Mouse (Mus musculus) neural tube, embryonic 13.5 days (tissue): ENCODE data around the gene Nrxn1. TPM values are rescaled to one million over a fixed set of nuclear protein-coding genes. Genes with fewer than 3 reads are reported as not detected.

Experiments
- ATAC-seq: fragments of 200-750 bp; cut with Nextera tagmentation; 2 replicates; pipeline ENCODE4 v1.8.0; 2017; ENCODE audit warnings: low read depth, mild to moderate bottlenecking, moderate TSS enrichment, moderate library complexity
- H3K27ac ChIP-seq: fragments of 300-500 bp; sonication (generic); replicated peaks from 2 replicates; pipeline ENCODE4 v1.5.1; 2015; ENCODE audit warnings: moderate library complexity, mild to moderate bottlenecking, inconsistent platforms
- H3K27me3 ChIP-seq: fragments of 300-500 bp; sonication (generic); 2 replicates; pipeline ENCODE4 v1.6.1; 2015; ENCODE audit warnings: mild to moderate bottlenecking, inconsistent platforms
- H3K36me3 ChIP-seq: fragments of 300-500 bp; sonication (generic); 2 replicates; pipeline ENCODE4 v1.6.1; 2015; ENCODE audit warnings: mild to moderate bottlenecking, inconsistent platforms
- H3K4me1 ChIP-seq: fragments of 300-500 bp; sonication (generic); replicated peaks from 2 replicates; pipeline ENCODE4 v1.6.1; 2015; ENCODE audit warnings: inconsistent platforms
- H3K4me2 ChIP-seq: fragments of 300-500 bp; sonication (generic); 2 replicates; pipeline ENCODE4 v1.6.1; 2015; ENCODE audit warnings: inconsistent platforms, mild to moderate bottlenecking, moderate library complexity
- H3K4me3 ChIP-seq: fragments of 300-500 bp; sonication (generic); 2 replicates; pipeline ENCODE4 v1.5.1; 2015; ENCODE audit warnings: mild to moderate bottlenecking, inconsistent platforms
- H3K9ac ChIP-seq: fragments of 300-500 bp; sonication (generic); 2 replicates; pipeline ENCODE4 v1.6.1; 2015; ENCODE audit warnings: moderate library complexity, mild to moderate bottlenecking, inconsistent platforms
- H3K9me3 ChIP-seq: fragments of 300-500 bp; sonication (generic); 2 replicates; pipeline ENCODE4 v1.6.1; 2016; ENCODE audit warnings: inconsistent platforms
- WGBS: fragments of 180-500 bp; shearing (Covaris S2); methylation state at CpG from one replicate; pipeline ENCODE4 v1.1.7; 2015; 5-methylcytosine and 5-hydroxymethylcytosine counted together
- polyA plus RNA-seq: library from polyadenylated mRNA; unstranded; fragments of >200 nt; fragmentation: Nextera tagmentation; extraction: Ambion mirVana; gene quantifications from 2 replicates; pipeline ENCODE4 v1.2.1, GENCODE M21; 2015

The Nrxn1 gene
- polyA plus RNA-seq, 1 experiment from 2014 or later: 175 TPM

- no peak for ATAC-seq
Observed at GRCm38 (mm10) chr17:90435371-90435770, 657.5 kb downstream of the Nrxn1 start.

GRCm38 (mm10) chr17:90430211-90430610, 662.7 kb downstream of the Nrxn1 start:
- no peak overlapping the region for H3K9ac ChIP-seq
- H3K36me3 ChIP-seq: no peaks in the 10 kb centered on the region
- H3K4me3 ChIP-seq: no peak overlapping the region
- no peaks in the 10 kb centered on the region for H3K4me1 ChIP-seq
- WGBS: 86% methylated on average over 1 of the region's 1 CpGs
- no peak overlapping the region for H3K27ac ChIP-seq
- H3K4me2 ChIP-seq: no peak overlapping the region
- no peak for ATAC-seq
- H3K27me3 ChIP-seq: no peaks in the 10 kb centered on the region
- H3K9me3 ChIP-seq: no peaks in the 10 kb centered on the region

More at GRCm38 (mm10) chr17:90435371-90435770, 657.5 kb downstream of the Nrxn1 start:
- no peaks in the 10 kb centered on the region for H3K9me3 ChIP-seq
- no peaks in the 10 kb centered on the region for H3K36me3 ChIP-seq
- no peak overlapping the region for H3K4me2 ChIP-seq
- no peaks in the 10 kb centered on the region for H3K27me3 ChIP-seq
- whole genome bisulfite sequencing: 82% methylated on average over 2 of the region's 2 CpGs
- no peak overlapping the region for H3K9ac ChIP-seq
- H3K4me3 ChIP-seq: no peak overlapping the region
- no peaks in the 10 kb centered on the region for H3K4me1 ChIP-seq
- H3K27ac ChIP-seq: no peak overlapping the region

- Histone ChIP-seq H3K4me2 (no peak overlapping the region), H3K36me3 (no peaks in the 10 kb centered on the region), H3K27ac (no peak overlapping the region), H3K9ac (no peak overlapping the region), H3K27me3 (no peaks in the 10 kb centered on the region), H3K4me3 (no peak overlapping the region), H3K4me1 (no peaks in the 10 kb centered on the region), H3K9me3 (no peaks in the 10 kb centered on the region)
- 88% methylated on average over 3 of the region's 3 CpGs for WGBS
- ATAC-seq: no peak
Observed at GRCm38 (mm10) chr17:90425974-90426373, 666.9 kb downstream of the Nrxn1 start.

- no peak overlapping the region for H3K27ac ChIP-seq
- WGBS: 85% methylated on average over 3 of the region's 3 CpGs
- H3K9ac ChIP-seq: no peak overlapping the region
- no peak overlapping the region for H3K4me2 ChIP-seq
- no peak for ATAC-seq
- no peaks in the 10 kb centered on the region for H3K4me1 ChIP-seq
- H3K27me3 ChIP-seq: no peaks in the 10 kb centered on the region
- H3K9me3 ChIP-seq: no peaks in the 10 kb centered on the region
- no peak overlapping the region for H3K4me3 ChIP-seq
- H3K36me3 ChIP-seq: no peaks in the 10 kb centered on the region
Observed at GRCm38 (mm10) chr17:90422591-90422990, 670.3 kb downstream of the Nrxn1 start.

- Histone ChIP-seq H3K9ac (no peak overlapping the region), H3K4me1 (no peaks in the 10 kb centered on the region), H3K27me3 (no peaks in the 10 kb centered on the region), H3K4me3 (no peak overlapping the region), H3K36me3 (no peaks in the 10 kb centered on the region), H3K4me2 (no peak overlapping the region), H3K9me3 (no peaks in the 10 kb centered on the region), H3K27ac (no peak overlapping the region)
- WGBS: 95% methylated on average over 2 of the region's 2 CpGs
- no peak for ATAC-seq
Observed at GRCm38 (mm10) chr17:90420757-90421156, 672.1 kb downstream of the Nrxn1 start.

GRCm38 (mm10) chr17:90419615-90420014, 673.3 kb downstream of the Nrxn1 start:
- Histone ChIP-seq H3K36me3 (no peaks in the 10 kb centered on the region), H3K4me1 (no peaks in the 10 kb centered on the region), H3K4me3 (no peak overlapping the region), H3K27ac (no peak overlapping the region), H3K4me2 (no peak overlapping the region), H3K27me3 (no peaks in the 10 kb centered on the region), H3K9ac (no peak overlapping the region), H3K9me3 (no peaks in the 10 kb centered on the region)
- 94% methylated on average over 1 of the region's 1 CpGs for WGBS
- ATAC-seq: no peak

GRCm38 (mm10) chr17:90396357-90396756, 696.5 kb downstream of the Nrxn1 start:
- no peaks in the 10 kb centered on the region for H3K36me3 ChIP-seq
- H3K4me3 ChIP-seq: no peak overlapping the region

GRCm38 (mm10) chr17:90394606-90395005, 698.3 kb downstream of the Nrxn1 start:
- WGBS: 90% methylated on average over 6 of the region's 6 CpGs
- Histone ChIP-seq H3K9me3 (no peaks in the 10 kb centered on the region), H3K27me3 (no peaks in the 10 kb centered on the region)

More at GRCm38 (mm10) chr17:90396357-90396756, 696.5 kb downstream of the Nrxn1 start:
- Histone ChIP-seq H3K4me1 (peaks cover 2% of the 10 kb centered on the region; the same call in 1 of the 2 replicates), H3K9ac (no peak overlapping the region), H3K27ac (no peak overlapping the region), H3K4me2 (no peak overlapping the region), H3K9me3 (no peaks in the 10 kb centered on the region), H3K27me3 (no peaks in the 10 kb centered on the region)
- no peak for ATAC-seq

GRCm38 (mm10) chr17:90392751-90393150, 700.1 kb downstream of the Nrxn1 start:
- H3K4me1 ChIP-seq: peaks cover 14% of the 10 kb centered on the region
- no peak overlapping the region for H3K27ac ChIP-seq
- H3K4me3 ChIP-seq: no peak overlapping the region
- H3K4me2 ChIP-seq: no peak overlapping the region
- ATAC-seq: no peak
- H3K27me3 ChIP-seq: no peaks in the 10 kb centered on the region
- no peaks in the 10 kb centered on the region for H3K36me3 ChIP-seq
- no peak overlapping the region for H3K9ac ChIP-seq
- 98% methylated on average over 1 of the region's 1 CpGs for WGBS
- no peaks in the 10 kb centered on the region for H3K9me3 ChIP-seq

More at GRCm38 (mm10) chr17:90394606-90395005, 698.3 kb downstream of the Nrxn1 start:
- Histone ChIP-seq H3K4me3 (no peak overlapping the region), H3K4me2 (no peak overlapping the region), H3K4me1 (peaks cover 14% of the 10 kb centered on the region), H3K9ac (no peak overlapping the region), H3K27ac (no peak overlapping the region), H3K36me3 (no peaks in the 10 kb centered on the region)
- no peak for ATAC-seq

GRCm38 (mm10) chr17:90390316-90391212, 702.3 kb downstream of the Nrxn1 start:
- 26% methylated on average over 7 of the region's 7 CpGs for WGBS
- Histone ChIP-seq H3K27ac (no peak overlapping the region), H3K9ac (no peak overlapping the region), H3K27me3 (no peaks in the 10 kb centered on the region), H3K9me3 (no peaks in the 10 kb centered on the region), H3K4me2 (no peak overlapping the region), H3K36me3 (no peaks in the 10 kb centered on the region), H3K4me1 (peaks cover 14% of the 10 kb centered on the region), H3K4me3 (no peak overlapping the region)
- peak; percentile 61; the same call in 1 of the 2 replicates for ATAC-seq

GRCm38 (mm10) chr17:90384856-90385255, 708.0 kb downstream of the Nrxn1 start:
- ATAC-seq: no peak
- H3K9me3 ChIP-seq: no peaks in the 10 kb centered on the region
- no peak overlapping the region for H3K9ac ChIP-seq
- H3K4me3 ChIP-seq: no peak overlapping the region
- no peaks in the 10 kb centered on the region for H3K27me3 ChIP-seq
- H3K4me2 ChIP-seq: no peak overlapping the region
- H3K4me1 ChIP-seq: no peaks in the 10 kb centered on the region
- no peaks in the 10 kb centered on the region for H3K36me3 ChIP-seq
- no peak overlapping the region for H3K27ac ChIP-seq
- 78% methylated on average over 2 of the region's 2 CpGs for WGBS

- no peaks in the 10 kb centered on the region for H3K4me1 ChIP-seq
- no peak for ATAC-seq
- H3K27ac ChIP-seq: no peak overlapping the region
- 59% methylated on average over 5 of the region's 5 CpGs for WGBS
- H3K4me3 ChIP-seq: no peak overlapping the region
- H3K4me2 ChIP-seq: no peak overlapping the region
- H3K36me3 ChIP-seq: no peaks in the 10 kb centered on the region
- no peaks in the 10 kb centered on the region for H3K9me3 ChIP-seq
- H3K9ac ChIP-seq: no peak overlapping the region
- no peaks in the 10 kb centered on the region for H3K27me3 ChIP-seq
Observed at GRCm38 (mm10) chr17:90382496-90383443, 710.1 kb downstream of the Nrxn1 start.
